Comparison of ENCODE assay signal across 9 mouse cellular contexts in the genomic region with DNA sequence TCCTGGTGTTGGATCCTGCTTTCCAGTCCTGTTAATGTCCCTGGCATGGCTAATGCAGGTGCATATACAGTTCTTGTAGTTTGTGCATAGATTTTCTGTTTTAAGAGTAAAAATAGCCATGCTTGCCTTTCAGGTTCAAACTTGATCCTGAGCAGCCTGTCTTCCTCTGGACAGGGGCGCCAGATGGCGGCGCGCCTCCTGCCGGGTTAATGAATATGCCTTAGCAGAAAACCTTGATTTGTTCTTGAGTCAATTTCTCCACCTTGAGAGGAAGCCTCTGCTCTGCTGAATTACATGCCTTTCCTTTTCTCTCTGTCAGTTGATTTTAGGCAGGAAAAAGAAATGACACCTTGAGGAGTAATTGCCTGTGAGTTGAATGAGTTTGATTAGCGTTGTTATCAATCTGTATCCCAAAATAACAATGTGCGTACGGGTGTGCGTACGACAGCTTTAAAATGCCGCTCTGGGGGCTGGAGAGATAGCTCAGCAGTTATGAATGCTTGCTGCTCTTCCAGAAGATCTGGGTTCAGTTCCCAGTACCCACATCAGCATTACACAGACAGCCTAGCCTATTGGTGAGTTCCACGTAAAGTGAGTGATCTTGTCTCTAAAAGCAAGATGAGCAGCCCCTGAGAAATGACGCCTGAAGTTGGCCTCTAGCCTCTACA. TPM values are rescaled to one million over a fixed set of nuclear protein-coding genes. Genes with fewer than 3 reads are reported as not detected.
DNase-seq lines count a peak whose midpoint lies in the region; ATAC-seq and TF ChIP-seq lines count a peak whose summit lies in the region.
"Had no signal": no experiment of that assay in that cellular context is flagged by ENCODE, and none has a peak within 500 bp of the region (broad histone marks: within the 10 kb centered on the region; RNA-seq: fewer than 3 reads in every experiment).

No protein-coding gene starts in this region.

- TF ChIP-seq CTCF in kidney, adult 2 months (conservative IDR thresholded peaks at IDR 0.05; ENCODE audit: insufficient read depth, insufficient read length, low read depth, low read length), result no peak; the same call in 1 of the 2 replicates

- peak overlapping the region; percentile 8; the same call in 1 of the 2 replicates for H3K9ac ChIP-seq in heart, embryonic 14.5 days (ENCODE audit: low read length)
- no peak overlapping the region for H3K9ac ChIP-seq in midbrain, embryonic 13.5 days (replicated peaks)
- H3K9ac ChIP-seq: limb, embryonic 13.5 days had no signal

- no peaks in the 10 kb centered on the region for H3K9me3 ChIP-seq in heart, embryonic 14.5 days (ENCODE audit: control insufficient read depth, low read length)
- no peaks in the 10 kb centered on the region for H3K9me3 ChIP-seq in midbrain, embryonic 13.5 days
- H3K9me3 ChIP-seq in embryonic facial prominence, embryonic 10.5 days, result no peaks in the 10 kb centered on the region
- H3K9me3 ChIP-seq: limb, embryonic 13.5 days had no signal

- peaks cover 11 to 29% of the 10 kb centered on the region in 2 experiments for H3K4me1 ChIP-seq in heart, embryonic 14.5 days (ENCODE audit: control insufficient read depth in 2 of 2, insufficient read depth in 2 of 2, low read length in 2 of 2)
- H3K4me1 ChIP-seq in kidney, adult 2 months (ENCODE audit: control insufficient read depth, insufficient read depth, low read length), result peaks cover 21% of the 10 kb centered on the region
- peaks cover 23% of the 10 kb centered on the region for H3K4me1 ChIP-seq in midbrain, embryonic 13.5 days (replicated peaks)
- peaks cover 19% of the 10 kb centered on the region for H3K4me1 ChIP-seq in embryonic facial prominence, embryonic 10.5 days

- DNase-seq in heart, adult 11 months, result no peak
- peak; percentile 16 for DNase-seq in cerebellum, adult 9-11 months
- DNase-seq in kidney, adult 2 months, result peak; percentile 56
- no peak for DNase-seq in left cerebral cortex, postnatal 36 days (ENCODE audit: low spot score in 2 of 2)
- DNase-seq in embryonic facial prominence, embryonic 10.5 days (ENCODE audit: low spot score), result no peak
- DNase-seq in adrenal gland, adult (ENCODE audit: inconsistent age in 2 of 2, low spot score in 1 of 2), result no peak

- H3K27me3 ChIP-seq in heart, embryonic 14.5 days (ENCODE audit: control insufficient read depth, insufficient read depth, low read length), result no peaks in the 10 kb centered on the region
- no peaks in the 10 kb centered on the region for H3K27me3 ChIP-seq in kidney, adult 2 months (replicated peaks; ENCODE audit: control insufficient read depth, insufficient read depth, low read length)
- H3K27me3 ChIP-seq in midbrain, embryonic 13.5 days, result no peaks in the 10 kb centered on the region
- H3K27me3 ChIP-seq in embryonic facial prominence, embryonic 10.5 days (replicated peaks; ENCODE audit: low read depth, poor library complexity, severe bottlenecking), result no peaks in the 10 kb centered on the region
- H3K27me3 ChIP-seq: limb, embryonic 13.5 days had no signal

- no peak for TF ChIP-seq POLR2A in kidney, adult 2 months (IDR thresholded peaks at IDR 0.05; ENCODE audit: low read depth, low read length)

- peak overlapping the region; percentile 34 to 47; a peak in 2 of 4 replicates for H3K27ac ChIP-seq in heart, embryonic 14.5 days (replicated peaks in 1 of 2; ENCODE audit: control insufficient read depth in 1 of 2, insufficient read depth in 1 of 2, low read depth in 2 of 2, low read length in 2 of 2)
- H3K27ac ChIP-seq in kidney, adult 2 months (ENCODE audit: insufficient read depth, low read depth, low read length), result peak overlapping the region; percentile 45
- 0 out of 2 replicates have a peak overlapping the region, but pooled peaks have one; percentile 11 for H3K27ac ChIP-seq in midbrain, embryonic 13.5 days
- H3K27ac ChIP-seq in embryonic facial prominence, embryonic 10.5 days (replicated peaks), result no peak overlapping the region
- H3K27ac ChIP-seq: limb, embryonic 13.5 days had no signal

- intact Hi-C loops in left cerebral cortex, postnatal 36 days (cut with DNase I), result no loop called here

- no peak for ATAC-seq in heart, embryonic 14.5 days (ENCODE audit: insufficient number of reproducible peaks, insufficient read depth, low FRiP score, low read depth)
- ATAC-seq in midbrain, embryonic 13.5 days, result no peak

- no peaks in the 10 kb centered on the region for H3K36me3 ChIP-seq in heart, embryonic 14.5 days (ENCODE audit: control insufficient read depth, insufficient read depth, low read length)
- no peaks in the 10 kb centered on the region for H3K36me3 ChIP-seq in kidney, adult 2 months (ENCODE audit: control insufficient read depth, insufficient read depth, low read length)
- H3K36me3 ChIP-seq in midbrain, embryonic 13.5 days, result no peaks in the 10 kb centered on the region
- no peaks in the 10 kb centered on the region for H3K36me3 ChIP-seq in embryonic facial prominence, embryonic 10.5 days (replicated peaks)
- H3K36me3 ChIP-seq: limb, embryonic 13.5 days had no signal

- H3K4me2 ChIP-seq in heart, embryonic 14.5 days (ENCODE audit: low read length), result peak overlapping the region; percentile 29; the same call in 1 of the 2 replicates
- no peak overlapping the region for H3K4me2 ChIP-seq in midbrain, embryonic 13.5 days (replicated peaks)
- H3K4me2 ChIP-seq: limb, embryonic 13.5 days had no signal

- 44% methylated on average over 13 of the region's 13 CpGs for WGBS in heart, embryonic 14.5 days
- WGBS in kidney, adult 2 months, result 64% methylated on average over 13 of the region's 13 CpGs
- whole genome bisulfite sequencing in midbrain, embryonic 13.5 days, result 74% methylated on average over 13 of the region's 13 CpGs
- WGBS in embryonic facial prominence, embryonic 10.5 days, result 79% methylated on average over 13 of the region's 13 CpGs

- no peak overlapping the region for H3K4me3 ChIP-seq in heart, embryonic 14.5 days (ENCODE audit: control insufficient read depth in 1 of 2, insufficient read depth in 1 of 2, low read depth in 1 of 2, low read length in 2 of 2)
- H3K4me3 ChIP-seq in kidney, adult 2 months (ENCODE audit: insufficient read depth, low read depth, low read length), result no peak overlapping the region
- H3K4me3 ChIP-seq in midbrain, embryonic 13.5 days (replicated peaks), result no peak overlapping the region
- H3K4me3 ChIP-seq in embryonic facial prominence, embryonic 10.5 days, result no peak overlapping the region
- H3K4me3 ChIP-seq: limb, embryonic 13.5 days had no signal

RNA-seq across cellular contexts. Expression of gene Mgat5, which starts 57.5 kb away (rescaled TPM):
- polyA plus RNA-seq in heart, embryonic 14.5 days (2014; fragmentation: Nextera tagmentation; extraction: Ambion mirVana), result 5.3 and 6.0 TPM in 2 replicates
- polyA plus RNA-seq in kidney, adult 2 months (2012; rRNA removed), result 12.0 and 13.1 TPM in 2 replicates
- polyA plus RNA-seq in midbrain, embryonic 13.5 days (2015; fragmentation: Nextera tagmentation; extraction: Ambion mirVana), result 12.4 and 13.8 TPM in 2 replicates
- total RNA-seq in left cerebral cortex, postnatal 36 days (2021), result 10 to 100 TPM; 77.3 to 79.1 TPM
- polyA plus RNA-seq in embryonic facial prominence, embryonic 10.5 days (2016; fragmentation: Nextera tagmentation; extraction: Ambion mirVana), result 4.9 TPM in 2 replicates

Comparison
In these comparisons a context has a peak if more than half of its experiments do, and no peak if none do; other contexts are left out.
1. DNase-seq: peak in cerebellum, adult 9-11 months (single experiment) and kidney, adult 2 months (single experiment); none in heart, adult 11 months (single experiment), left cerebral cortex, postnatal 36 days (0 of 2), embryonic facial prominence, embryonic 10.5 days (single experiment) and adrenal gland, adult (0 of 2).